Mouse (Mus musculus): Measurements from ENCODE around the gene Dyrk2.

Gene Dyrk2

DNA sequence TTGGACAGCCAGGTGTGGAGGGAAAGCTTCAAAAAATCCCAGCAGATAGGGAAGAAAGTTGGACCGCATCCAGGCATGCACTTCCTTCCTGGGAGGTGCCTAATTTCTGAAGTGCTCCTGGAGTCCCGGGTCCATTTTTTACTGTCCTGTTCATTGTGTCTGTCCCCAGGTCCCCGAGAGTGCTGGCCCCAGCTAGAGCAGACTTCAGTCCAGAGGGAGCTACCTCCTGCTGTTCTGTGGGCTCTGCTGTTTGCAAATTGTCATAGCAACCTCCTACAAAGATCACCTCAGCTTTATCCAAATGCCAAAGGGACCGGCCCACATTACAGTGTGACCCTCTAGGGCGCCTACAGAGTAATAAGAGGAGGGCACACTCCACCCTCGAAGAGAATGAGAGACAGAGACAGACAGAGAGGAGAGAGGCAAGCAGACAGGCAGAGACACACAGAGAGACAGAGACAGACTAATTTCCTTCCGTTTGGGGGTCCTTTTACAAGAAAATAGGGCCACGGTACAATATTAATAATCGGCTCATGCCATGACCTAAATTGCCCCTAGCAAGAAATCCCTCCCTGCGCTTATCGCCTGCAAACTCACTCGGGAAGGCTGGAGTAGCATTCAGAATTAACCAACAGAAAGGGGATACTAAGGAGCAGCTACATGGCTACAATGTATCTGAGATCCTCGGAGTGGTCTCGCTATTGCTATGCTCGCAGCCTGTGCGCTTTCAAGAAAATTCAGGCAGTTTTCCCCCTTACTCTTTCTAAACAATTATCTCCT is at the start of gene Dyrk2:
Gene Dyrk2 (minus strand): TSS at position 9 of the 780 bp plus-strand sequence.
- in situ Hi-C loops (cut with MboI, MseI) = loop anchor here (25.0 kb wide), 1 partner anchor 1242 kb away; the partner anchor contains the start of gene Helb

GRCm38 (mm10) chr10:118902625-118903024 is 32.6 kb upstream of the Dyrk2 start:
- in situ Hi-C loops (cut with MboI, MseI) = no loop called here

- in situ Hi-C loops (cut with MboI, MseI) = no loop called here
Observed at GRCm38 (mm10) chr10:118893645-118894044, 23.6 kb upstream of the Dyrk2 start.

- in situ Hi-C loops (cut with MboI, MseI) = no loop called here
Observed at GRCm38 (mm10) chr10:118884126-118884525, 14.1 kb upstream of the Dyrk2 start.

GRCm38 (mm10) chr10:118883317-118883716 is 13.3 kb upstream of the Dyrk2 start:
- in situ Hi-C loops (cut with MboI, MseI) = no loop called here

GRCm38 (mm10) chr10:118882258-118882885 is 12.4 kb upstream of the Dyrk2 start:
- in situ Hi-C loops (cut with MboI, MseI) = no loop called here

DNA sequence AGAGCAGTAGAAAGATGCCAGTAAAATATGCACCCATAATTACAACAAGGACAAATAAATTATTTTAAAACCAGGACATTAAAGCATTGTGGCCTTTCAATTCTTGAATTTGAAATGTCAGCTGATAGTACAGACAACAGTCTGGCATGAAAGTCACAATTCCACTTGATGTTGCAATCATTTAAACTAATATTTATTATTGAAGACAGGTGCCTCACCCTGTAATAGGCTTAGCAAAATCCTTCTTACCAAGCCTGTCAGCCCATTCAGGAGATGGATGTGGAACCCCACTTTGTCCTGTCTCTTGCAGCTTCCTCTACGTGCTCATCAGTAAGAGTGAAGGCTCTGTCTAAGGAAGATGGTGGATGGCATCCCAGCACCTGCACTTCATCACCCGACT is 10.8 kb upstream of the Dyrk2 start:
- in situ Hi-C loops (cut with MboI, MseI) = no loop called here

DNA sequence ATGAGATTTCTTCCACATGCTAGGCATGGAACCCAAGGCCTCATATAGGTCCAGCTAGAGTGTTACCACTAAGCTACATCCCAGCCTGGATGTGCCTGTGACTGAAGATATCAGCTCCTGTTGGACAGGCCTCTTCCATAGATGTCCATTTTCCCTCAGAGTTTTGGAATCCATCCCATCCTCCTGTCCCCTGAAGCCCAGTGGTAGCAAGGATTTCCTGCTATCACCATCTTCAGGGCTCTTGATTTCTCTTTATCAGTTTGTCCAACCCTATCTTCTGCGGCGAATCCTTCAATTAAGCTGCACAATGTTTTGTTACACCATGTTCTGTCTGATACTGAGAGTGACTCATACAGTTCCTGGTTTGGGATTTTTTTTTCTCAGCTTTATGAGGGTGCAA is 2.2 kb upstream of the Dyrk2 start:
- in situ Hi-C loops (cut with MboI, MseI) = loop anchor here (25.0 kb wide), 1 partner anchor 1240 kb away; the partner anchor contains the start of gene Helb

GRCm38 (mm10) chr10:118869591-118870001 is 413 bp downstream of the Dyrk2 start:
- in situ Hi-C loops (cut with MboI, MseI) = loop anchor here (25.0 kb wide), 1 partner anchor 1243 kb away; the partner anchor contains the start of gene Helb

GRCm38 (mm10) chr10:118868601-118869590 is 1.1 kb downstream of the Dyrk2 start:
- in situ Hi-C loops (cut with MboI, MseI) = loop anchor here (25.0 kb wide), 1 partner anchor 1243 kb away; the partner anchor contains the start of gene Helb

DNA sequence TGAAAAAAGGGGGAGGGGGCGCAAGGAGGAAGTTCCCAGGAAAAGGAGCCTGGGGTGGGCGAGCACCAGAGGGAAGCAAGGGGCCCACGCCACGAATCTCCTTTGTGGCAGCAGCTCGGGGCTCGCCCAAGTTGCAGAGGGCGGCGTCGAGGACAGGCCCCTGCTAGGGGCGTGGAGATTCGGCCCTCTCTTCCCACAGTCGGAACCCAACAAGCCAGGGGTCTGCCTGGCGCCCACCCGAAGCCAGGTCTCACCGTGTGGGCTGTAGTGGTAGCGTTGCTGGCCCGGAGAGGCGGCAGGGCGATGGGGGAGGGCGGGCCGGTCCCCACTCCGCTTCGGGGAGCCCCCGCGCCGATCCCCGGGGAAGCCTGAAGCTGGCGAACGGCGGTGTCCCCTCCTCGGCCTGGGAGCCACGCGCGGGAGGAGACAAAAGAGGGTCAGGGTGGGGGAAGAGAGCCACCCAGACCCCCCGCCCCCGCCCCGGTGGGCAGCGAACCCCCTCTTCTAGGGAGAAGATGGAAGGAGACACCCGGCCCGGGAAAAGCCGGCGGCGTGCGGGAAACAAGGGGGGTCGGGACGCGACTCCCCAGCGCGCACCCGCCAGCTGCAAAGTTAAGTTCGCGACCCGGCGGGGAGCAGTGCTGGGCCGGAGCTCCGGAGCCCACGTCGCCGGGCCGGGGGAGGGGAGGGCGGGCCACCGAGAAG is 2.0 kb downstream of the Dyrk2 start:
- in situ Hi-C loops (cut with MboI, MseI) = loop anchor here (25.0 kb wide), 1 partner anchor 1244 kb away; the partner anchor contains the start of gene Helb

DNA sequence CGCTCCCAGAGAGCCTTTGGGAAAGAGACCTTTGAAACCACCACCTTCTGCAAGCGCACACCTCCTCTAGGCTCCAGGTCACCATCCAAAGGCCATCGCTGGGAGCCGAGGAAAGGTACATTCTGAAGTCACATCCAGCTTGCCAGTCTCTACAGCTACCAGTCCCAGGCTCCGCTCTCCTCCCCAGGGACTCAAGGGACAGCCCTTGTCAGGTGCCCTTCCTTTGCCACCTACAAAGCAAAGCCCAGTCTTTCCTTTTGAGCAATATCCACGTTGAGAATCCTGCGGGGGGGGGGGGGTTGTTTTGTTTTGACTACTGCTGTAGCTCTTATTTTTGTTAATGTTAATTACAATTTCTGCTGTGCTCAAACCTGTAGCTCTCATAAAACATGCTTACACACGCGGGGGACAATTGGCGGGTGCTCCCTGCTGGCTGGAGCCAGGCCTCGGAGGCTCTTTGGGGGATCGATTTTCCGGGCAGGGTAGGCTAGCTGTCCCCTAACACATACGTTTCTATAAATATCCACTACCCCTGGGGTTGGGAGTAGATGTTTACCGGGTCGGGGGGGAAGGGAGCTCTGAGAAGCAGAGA is 2.6 kb downstream of the Dyrk2 start:
- in situ Hi-C loops (cut with MboI, MseI) = loop anchor here (25.0 kb wide), 1 partner anchor 1245 kb away; the partner anchor contains the start of gene Helb

GRCm38 (mm10) chr10:118864976-118865375 is 5.0 kb downstream of the Dyrk2 start:
- in situ Hi-C loops (cut with MboI, MseI) = loop anchor here (25.0 kb wide), 1 partner anchor 1247 kb away; the partner anchor contains the start of gene Helb

DNA sequence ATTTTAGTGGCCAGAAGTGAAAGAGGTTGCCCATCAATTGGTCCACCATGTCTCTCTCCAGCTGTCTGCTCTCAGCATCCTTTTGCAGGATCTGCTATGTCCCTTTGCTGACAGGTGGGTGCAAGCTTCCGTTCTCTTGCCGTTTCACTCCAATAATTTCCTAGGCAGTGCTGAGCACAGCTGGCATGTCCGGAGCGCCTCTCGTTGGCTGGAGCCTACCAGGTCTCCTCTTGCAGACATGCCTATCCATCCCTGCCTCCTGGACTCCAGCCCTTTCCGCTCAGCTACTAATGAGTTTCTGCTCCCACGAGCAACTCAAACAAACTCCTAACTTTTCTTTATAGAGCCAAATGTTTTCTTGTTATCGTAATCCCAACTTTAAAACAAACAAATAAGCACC is 6.4 kb downstream of the Dyrk2 start:
- in situ Hi-C loops (cut with MboI, MseI) = loop anchor here (25.0 kb wide), 1 partner anchor 1249 kb away; the partner anchor contains the start of gene Helb

GRCm38 (mm10) chr10:118862233-118862632 is 7.8 kb downstream of the Dyrk2 start:
- in situ Hi-C loops (cut with MboI, MseI) = loop anchor here (25.0 kb wide), 1 partner anchor 1250 kb away; the partner anchor contains the start of gene Helb

- in situ Hi-C loops (cut with MboI, MseI) = loop anchor here (25.0 kb wide), 1 partner anchor 1251 kb away; the partner anchor contains the start of gene Helb
Observed at GRCm38 (mm10) chr10:118861234-118862025, 8.6 kb downstream of the Dyrk2 start.

DNA sequence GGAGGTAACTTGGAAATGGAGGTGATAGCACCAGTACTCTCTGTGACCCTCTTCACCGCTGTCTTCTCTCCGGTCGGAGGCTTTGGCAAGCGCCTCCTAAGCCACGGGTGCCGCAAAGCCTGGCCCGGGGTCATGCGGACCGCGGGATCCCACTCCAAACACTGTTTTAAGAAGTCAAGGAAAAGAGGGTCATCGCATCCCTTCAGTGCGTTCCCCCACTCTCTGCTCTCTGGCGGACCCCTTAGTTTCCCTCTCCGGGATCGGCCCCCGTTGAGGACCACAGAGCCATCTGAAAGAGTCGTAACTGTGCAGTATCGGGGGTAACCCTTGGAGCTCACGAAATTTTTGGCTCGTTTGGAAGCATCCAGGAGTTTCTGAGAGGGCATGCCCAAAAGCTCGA is 10.4 kb downstream of the Dyrk2 start:
- in situ Hi-C loops (cut with MboI, MseI) = loop anchor here (25.0 kb wide), 1 partner anchor 1253 kb away; the partner anchor contains the start of gene Helb

GRCm38 (mm10) chr10:118854641-118855040 is 15.4 kb downstream of the Dyrk2 start:
- in situ Hi-C loops (cut with MboI, MseI) = loop anchor here (25.0 kb wide), 1 partner anchor 1258 kb away; the partner anchor contains the start of gene Helb

GRCm38 (mm10) chr10:118852554-118852953 is 17.5 kb downstream of the Dyrk2 start:
- in situ Hi-C loops (cut with MboI, MseI) = loop anchor here (25.0 kb wide), 1 partner anchor 1260 kb away; the partner anchor contains the start of gene Helb
